Mouse (Mus musculus) adrenal gland (tissue): Measurements from ENCODE around the gene Sf3b1.
"Not testable (repeated sequence)": the region's sequence is repeated elsewhere in the genome, so short reads cannot be mapped to it uniquely, and the experiment has no call there.

ENCODE experiments used
- intact Hi-C: fragments of 180-260 bp; cut with DNase I; formaldehyde crosslinking; loops from one replicate; pipeline ENCODE4 v1.15.1; 2025
- long read RNA-seq, 2 experiments: library from polyadenylated mRNA; unstranded; transcript quantifications; one replicate each; pipeline ENCODE4 v2.0.0; 2020; ENCODE audit warnings: borderline replicate concordance in 1 of 2; ENCODE audit not compliant: insufficient replicate concordance in 1 of 2

Sf3b1 gene
- long read RNA-seq, experiment 1, full-length matches to known transcripts, result 24 of 168 reads
- long read RNA-seq, experiment 1, partial matches to known transcripts, result 127 of 168 reads
- long read RNA-seq, experiment 1, other reads (novel, unspliced or antisense), result 17 of 168 reads
- long read RNA-seq, experiment 2, full-length matches to known transcripts, result 21 of 192 reads
- long read RNA-seq, experiment 2, partial matches to known transcripts, result 157 of 192 reads
- long read RNA-seq, experiment 2, other reads (novel, unspliced or antisense), result 14 of 192 reads

DNA sequence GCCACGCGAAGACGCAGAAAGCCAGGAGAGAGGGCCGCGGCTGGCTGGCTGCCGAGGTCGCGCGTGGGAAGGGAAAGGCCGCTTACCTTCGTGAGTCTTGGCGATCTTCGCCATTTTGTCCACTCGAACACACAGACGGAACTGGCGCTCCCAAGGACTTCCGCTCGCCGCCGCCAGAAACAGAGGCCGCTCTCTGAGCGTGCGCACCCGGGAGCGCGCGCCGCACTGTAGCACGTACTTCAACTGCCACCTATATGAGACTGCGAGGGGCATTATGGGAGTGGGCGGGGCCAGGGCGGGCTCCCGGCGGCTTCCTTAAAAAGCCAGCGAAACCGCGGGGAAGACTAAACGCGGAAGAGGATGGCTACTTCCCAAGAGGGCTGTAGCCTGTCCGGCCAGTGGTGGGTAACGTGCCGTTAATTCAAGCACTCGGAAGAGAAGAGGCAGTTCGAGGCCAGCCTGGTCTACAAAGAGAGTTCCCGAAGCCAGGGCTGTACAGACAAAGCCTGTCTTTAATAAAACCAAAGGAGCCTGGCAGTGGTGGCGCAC lies at the start of gene Sf3b1:
Gene Sf3b1, minus strand, starts transcription at position 229 of the 549 bp plus-strand sequence.
- intact Hi-C loops, result no loop called here

DNA sequence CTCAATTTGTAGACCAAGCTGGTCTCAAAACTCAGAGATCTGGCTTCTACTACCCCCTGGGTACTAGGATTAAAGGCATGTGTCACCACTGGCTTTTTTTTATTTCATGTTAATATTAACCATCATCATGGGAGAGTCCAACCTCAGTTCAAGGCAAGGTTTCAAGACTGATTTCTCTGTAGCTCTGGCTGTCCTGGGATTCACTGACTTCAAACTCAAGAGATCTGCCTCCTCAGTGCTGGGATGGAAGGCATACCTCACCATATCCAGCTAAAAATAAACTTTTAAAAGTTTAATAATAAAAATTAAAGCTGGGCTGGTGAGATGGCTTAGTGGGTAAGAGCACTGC lies 49.1 kb upstream of the Sf3b1 start:
- intact Hi-C loops, result loop anchor here (5.0 kb wide), 1 partner anchor 64 kb away; no protein-coding TSS in a partner anchor

DNA sequence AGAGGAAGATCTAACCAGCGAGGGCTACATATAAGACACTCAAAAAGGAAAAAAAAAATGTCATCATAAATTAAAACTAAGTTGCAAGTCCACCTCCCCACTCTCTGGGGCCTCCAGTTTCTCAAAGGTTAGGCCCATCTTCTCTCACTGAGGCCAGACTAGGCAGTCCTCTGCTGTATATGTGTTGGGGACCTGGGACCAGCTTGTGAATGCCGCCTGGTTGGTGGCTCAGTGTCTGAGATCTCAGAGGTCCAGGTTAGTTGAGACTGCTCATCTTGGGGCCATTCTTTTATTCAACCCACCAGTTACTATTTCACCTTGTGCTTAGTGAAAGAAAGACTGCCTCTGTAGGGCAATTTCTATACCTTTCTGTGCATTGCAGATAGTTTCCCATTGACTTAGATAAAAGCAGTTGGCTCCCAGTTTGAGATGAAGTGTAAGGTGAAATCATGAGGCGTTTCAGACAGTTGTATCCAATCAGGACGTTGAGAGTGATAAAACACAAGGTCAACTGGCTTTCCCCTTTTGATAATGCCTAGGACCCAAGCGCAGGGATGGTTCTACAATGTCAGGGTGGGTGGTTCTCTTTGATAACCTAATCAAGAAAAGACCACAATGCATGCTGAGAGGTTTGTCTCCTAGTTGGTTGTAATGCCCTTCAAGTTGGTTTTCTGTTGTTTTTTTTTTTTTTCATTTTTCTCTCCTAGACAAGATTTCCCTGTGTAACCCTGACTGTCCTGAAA lies 48.5 kb upstream of the Sf3b1 start:
- intact Hi-C loops, result loop anchor here (5.0 kb wide), 1 partner anchor 64 kb away; no protein-coding TSS in a partner anchor

DNA sequence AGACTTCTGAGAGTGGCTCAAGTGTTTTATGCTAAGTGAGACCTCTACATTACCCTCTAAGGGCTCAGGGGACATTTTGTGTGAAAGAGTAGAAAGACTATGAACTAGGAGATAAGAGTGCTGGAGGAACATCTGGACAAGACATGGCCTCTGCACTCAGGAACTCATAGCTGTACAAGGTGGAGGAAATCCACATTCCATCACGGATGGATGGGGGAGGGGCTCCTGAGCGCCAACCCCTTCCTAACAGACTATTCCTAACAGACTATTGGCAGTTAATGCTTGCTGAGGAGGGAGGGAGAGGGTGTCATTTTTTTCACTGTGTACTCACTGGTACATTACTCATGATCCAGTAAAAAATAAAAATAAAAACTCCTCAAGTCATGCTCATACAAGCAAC lies 47.5 kb upstream of the Sf3b1 start:
- intact Hi-C loops, result loop anchor here (5.0 kb wide), 1 partner anchor 62 kb away; no protein-coding TSS in a partner anchor

DNA sequence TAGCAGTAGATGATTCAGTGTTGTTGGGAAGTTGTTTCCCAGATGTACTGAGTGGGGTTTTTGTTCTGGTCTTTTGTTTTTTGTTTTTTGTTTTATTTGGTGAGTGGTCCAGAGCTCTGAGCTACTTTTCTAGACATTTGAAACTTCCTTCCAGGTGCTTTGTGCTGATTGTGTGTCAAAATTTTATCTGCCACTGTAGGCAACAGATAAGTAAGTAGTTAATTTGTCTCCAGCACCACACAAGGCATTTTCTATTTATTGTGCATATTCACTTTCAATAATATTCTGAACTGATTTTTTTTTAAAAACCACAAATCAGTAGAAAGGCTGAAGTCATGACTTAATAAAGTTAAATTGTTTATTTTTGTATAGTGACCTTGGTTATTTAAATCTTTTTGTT lies 45.0 kb upstream of the Sf3b1 start:
- intact Hi-C loops, result not testable (repeated sequence)

DNA sequence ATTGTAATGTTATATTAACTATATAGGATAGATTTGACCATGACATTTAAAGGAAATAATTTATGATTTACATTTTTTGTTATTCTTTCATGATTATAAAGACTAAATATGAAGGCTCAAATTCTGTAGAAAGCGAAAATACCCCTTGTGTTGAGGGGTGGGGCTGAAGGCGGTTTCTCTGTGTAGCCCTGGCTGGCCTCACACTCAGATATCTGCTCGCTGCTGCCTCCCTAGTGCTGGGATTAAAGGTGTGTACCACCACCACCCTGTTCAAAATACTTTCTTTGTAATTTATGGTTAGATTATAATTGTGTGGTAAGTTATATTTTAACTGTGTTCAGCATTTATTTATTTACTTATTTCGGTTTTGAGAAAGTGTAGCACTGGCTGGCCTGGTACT lies 34.5 kb upstream of the Sf3b1 start:
- intact Hi-C loops, result no loop called here

DNA sequence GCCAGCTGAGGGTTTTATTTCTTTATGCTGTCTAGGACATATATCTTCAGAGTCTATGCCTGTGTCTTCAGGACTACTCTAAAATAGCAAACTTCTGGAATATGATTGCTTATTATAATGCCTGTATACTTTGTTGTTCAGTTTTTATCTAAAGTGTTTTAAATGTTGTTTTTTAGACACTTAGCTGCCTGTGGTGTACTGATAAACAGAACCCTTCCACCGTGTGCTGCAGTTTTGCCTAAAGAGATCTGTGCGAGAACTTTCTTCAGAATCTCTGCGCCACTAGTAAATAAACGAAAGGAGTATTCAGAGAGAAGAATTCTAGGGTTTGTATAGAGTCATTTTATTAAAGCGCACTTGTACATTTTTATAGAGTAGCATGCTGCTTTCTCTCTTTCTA lies 33.8 kb upstream of the Sf3b1 start:
- intact Hi-C loops, result no loop called here

DNA sequence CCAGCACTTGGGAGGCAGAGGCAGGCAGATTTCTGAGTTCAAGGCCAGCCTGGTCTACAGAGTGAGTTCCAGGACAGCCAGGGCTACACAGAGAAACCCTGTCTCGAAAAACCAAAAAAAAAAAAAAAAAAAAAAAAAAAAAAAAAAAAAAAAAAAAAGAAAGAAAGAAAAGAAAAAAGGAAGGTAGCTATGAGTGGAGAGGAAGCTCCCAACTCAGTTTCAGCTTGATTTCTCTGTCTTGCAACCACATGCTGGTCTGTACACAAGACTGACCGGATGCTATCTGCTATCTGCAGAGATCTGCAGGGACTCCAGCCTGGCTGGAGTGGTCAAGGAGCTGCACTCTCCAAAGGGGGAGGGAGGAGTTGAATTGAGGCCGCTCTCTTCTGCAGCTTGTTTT lies 31.1 kb upstream of the Sf3b1 start:
- intact Hi-C loops, result not testable (repeated sequence)

DNA sequence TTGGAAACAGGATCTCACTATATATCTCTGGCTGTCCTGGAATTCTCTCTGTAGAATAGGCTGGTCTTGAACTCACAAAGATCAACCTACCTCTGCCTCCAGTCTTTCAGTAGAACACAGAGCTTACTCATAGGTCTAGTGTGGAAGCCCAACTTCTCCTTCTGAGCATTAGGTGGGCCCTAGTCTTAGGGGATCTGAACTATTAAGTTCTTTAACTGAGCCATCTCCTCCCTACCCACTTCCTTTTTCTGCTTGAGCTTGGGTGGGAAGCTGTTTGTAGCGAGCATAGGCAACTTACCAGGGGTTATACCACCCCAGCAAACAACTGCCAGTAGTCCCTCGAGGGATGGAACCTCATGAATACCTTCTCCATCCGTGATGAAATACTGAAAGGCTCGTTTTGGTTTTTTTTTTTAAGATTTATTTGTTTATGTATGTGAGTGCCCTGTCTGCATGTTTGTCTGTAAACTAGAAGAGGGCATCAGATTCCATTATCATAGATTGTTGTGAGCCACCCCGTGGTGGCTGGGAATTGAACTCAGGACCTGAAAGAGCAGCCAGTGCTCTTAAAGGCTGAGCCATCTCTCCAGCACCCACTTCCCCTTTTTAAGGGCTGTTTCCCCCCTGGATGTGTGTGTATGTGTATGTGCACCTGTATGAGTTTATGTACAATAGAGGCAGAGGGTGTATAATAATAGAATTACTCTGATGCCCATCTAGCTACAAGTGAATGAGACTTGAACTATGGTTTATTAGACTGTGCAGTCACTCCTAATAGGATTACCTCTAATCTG lies 28.2 kb upstream of the Sf3b1 start:
- intact Hi-C loops, result no loop called here

DNA sequence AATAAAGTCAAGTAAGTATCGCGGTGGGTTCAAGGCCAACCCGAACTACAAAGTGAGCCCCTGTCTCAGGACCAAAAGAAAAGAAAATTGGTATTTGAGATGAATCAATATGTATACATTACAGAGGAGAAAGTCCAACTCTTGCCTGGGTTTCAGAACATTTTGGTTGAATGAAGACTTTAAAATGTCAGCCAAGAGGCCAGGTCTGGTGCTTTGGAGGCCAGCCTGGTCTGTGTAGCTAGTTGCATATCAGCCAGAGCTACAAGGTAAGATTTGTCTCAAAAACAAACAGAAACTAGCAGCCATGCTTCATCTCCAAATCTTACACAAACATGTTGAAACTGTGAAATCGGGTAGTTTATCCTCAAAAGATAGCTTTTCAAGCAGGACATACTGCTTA lies 26.3 kb upstream of the Sf3b1 start:
- intact Hi-C loops, result no loop called here

DNA sequence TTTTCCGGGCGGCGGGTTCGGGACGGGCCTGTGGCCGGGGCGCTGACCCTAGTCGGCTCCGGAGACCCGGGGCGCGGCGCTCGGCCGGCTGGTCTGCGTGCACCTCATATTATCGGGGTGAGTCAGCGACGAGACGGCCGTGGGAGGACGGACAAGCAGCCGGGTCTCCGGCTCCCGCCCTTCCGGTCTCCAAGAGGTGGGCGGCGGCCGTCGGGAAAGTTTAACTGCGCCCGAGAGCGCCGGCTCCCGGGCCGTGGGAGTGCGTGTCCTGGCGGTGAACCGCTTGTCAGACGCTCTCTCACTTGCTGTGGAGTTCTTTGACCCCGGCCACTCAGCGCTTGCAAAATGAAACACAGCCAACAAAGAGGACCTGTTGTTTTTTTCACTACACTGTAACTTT lies 25.7 kb upstream of the Sf3b1 start:
- intact Hi-C loops, result no loop called here

DNA sequence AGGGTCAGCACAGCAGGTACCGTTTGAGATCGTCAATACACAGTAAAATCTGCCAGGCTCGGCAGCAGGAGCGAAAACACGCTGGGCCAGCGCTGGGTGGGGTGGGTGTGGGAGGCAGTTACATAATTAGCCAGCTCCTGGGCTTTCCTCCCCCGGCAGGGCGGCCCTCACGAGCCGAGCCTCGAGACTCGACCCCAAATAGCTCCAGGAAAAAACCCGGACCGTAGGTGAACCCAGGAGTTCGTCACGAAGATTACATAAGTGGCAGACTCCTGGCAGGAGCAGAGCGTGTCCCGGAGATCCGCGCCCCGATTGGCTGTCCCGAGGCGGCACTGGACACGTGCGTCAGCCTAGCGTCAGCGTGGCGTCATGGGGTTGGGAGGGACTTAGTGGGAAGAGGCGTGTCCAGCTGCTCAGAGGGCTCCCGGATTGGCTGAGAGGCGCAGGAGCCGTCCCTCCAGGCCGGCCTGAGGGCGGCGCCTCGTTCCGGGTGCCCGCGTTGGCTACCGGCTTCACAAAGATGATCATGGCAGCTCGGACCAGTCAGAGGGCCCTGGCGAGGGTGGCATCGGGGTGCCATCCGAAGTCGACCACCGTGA lies 25.2 kb upstream of the Sf3b1 start, which contains the start of gene Coq10b:
Gene Coq10b, plus strand, starts transcription at position 416 of the 599 bp plus-strand sequence.
- intact Hi-C loops, result no loop called here

DNA sequence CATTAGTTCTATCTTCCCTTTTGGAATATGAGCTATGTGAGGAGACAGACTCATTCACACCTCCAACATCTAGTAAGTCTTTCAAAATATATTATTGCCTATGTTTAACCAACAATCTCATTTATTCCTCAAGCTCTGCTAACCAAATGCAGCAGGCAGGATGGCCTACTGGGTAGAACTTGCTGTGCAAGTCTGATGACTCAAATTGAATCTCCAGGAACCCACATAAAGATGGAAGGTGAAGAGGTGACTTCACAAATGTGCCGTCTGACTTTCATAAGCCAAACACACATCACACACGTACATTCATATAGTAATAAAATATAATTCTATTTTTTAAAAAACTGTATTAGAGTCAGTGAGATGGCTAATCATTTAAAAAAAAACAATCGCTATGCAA lies 24.4 kb upstream of the Sf3b1 start:
- intact Hi-C loops, result no loop called here

DNA sequence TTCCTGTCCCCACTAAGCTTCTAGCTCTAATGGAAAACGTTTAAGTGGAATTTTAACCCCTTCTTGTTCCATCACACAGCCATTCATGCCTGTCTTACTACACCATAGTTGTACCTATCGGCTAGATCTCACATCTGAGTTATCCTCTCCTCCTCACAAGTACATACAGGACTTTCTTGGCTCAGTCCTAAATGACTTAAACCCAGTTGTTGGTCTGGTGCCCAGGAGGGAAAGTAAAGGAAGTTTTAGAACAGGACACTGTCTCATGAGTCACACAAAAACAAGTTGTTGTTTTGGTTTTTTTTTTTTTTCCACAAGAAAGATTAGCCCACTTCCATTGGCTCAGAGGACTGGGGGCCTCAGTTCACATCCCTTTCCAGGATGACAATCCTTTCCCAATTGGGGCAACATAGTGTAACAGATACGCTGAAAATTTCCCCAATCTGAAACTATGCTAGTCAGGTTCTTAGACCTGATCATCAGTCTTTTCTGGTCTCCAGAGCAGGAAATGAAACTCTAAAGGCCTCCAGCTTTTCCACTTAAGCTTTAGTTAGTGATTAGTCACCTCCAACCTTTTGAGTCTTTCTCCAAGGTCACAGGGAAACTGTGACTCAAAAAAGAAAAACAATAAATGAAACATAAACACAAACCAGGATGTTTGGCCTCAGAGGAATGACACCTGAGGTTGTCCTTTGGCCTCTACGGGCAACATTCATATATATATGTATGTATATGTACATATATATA lies 21.7 kb upstream of the Sf3b1 start:
- intact Hi-C loops, result no loop called here

DNA sequence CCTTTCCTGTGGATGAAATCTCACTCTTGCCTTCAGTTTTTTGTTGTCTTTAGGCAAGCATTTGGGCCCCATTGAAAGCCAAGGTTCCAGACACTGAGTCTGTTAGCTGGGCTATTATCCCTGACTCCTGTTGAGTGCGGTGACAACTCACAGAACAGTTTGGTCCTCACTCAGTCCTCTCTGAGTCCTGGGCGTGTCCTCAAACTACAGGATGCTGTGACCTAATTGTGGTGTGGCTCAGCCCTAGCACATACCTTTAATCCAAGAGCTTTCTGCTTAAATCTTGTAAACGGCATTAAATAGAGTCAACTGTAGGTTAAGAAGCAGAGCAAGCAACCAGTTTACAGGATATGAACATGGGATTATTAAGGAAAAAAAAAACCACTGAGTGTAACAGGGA lies 15.9 kb upstream of the Sf3b1 start:
- intact Hi-C loops, result no loop called here

DNA sequence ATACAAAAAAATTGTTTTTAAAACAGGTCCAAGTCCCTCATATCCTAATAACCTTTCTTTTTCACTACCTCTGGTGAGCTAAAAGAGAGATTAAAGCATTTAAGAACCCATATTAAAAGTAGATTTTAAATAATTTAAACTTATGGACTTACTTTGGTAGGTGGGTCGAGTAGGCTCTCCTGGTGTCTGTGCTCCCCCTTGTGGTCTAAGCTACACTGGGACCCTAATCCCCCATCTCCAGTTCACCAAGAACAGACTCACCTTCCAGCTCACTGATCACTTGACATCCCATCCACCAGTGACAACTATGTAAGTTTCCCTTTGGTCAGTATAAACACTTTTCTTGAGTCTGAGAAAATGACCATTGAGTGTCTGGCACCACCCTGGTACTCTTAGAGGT lies 15.0 kb upstream of the Sf3b1 start:
- intact Hi-C loops, result no loop called here

DNA sequence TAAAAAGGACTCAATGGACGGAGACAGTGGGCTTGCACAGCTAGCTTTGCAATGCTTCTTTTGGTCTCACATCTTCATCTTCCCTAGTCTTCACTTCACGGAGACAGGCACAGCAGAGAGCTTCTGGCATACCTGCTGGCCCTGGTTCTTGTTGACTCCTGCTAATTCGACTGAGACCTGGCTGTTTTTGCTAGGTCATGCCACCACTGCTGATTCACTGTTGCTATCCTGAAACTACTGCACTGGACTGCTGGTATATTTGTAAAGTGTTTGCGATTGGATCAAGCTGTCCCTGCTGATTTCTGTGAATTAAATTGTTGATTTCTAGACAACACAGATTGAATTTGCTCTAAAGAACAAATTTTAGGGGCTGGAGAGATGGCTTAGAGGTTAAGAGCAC lies 14.4 kb upstream of the Sf3b1 start:
- intact Hi-C loops, result no loop called here

DNA sequence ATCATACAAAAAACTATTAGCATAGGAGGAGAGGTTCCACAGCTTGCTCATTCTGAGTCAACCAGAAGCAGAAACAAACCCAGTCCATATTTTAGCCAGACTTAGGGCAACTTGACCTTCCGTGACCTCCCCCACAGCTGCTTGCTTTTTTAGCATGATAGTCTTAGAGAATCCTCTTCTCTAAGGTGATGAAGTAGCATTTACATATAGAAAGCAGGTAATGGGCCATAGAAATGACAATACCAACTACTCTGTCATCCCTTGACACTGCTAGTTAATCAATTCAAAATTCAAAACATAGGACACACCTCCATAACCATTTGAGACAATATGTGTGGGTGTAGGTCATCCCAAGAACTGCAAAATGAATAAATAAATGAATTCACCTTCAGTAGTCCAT lies 12.7 kb upstream of the Sf3b1 start:
- intact Hi-C loops, result no loop called here

DNA sequence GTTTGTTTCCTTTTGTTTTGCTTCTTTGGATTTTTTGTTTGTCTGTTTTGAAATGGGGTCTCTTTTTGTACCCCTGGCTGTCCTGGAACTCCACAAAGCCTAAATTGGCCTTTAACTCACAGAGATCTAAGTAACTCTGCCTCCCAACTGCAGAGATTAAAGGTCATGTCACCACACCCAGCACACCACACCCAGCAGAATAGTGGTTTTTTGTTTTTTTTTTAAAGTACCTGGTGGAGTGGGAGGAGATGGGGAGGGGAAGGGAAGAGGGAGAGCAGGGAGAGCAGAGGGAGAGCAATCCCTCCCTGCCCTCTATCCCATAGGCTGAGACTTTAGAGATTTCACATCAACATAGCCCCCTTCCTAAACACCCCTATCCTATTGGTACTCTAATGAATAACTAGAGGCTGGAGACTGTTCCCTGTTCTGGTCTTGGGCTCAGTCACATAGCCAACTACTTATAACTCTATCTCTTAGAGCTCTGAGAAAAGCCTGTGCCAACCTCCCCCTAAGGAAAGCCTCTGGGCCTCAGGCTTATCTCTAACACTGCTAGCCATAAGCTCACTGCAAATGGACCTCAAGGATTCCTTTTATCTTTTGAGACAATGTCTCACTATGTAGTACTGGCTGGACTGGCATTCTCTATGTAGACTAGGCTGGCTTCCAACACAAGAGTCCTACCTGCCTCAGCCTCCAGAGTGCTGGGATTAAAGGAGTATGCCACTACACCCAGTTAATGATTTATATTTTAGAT lies 3.9 kb upstream of the Sf3b1 start:
- intact Hi-C loops, result no loop called here

DNA sequence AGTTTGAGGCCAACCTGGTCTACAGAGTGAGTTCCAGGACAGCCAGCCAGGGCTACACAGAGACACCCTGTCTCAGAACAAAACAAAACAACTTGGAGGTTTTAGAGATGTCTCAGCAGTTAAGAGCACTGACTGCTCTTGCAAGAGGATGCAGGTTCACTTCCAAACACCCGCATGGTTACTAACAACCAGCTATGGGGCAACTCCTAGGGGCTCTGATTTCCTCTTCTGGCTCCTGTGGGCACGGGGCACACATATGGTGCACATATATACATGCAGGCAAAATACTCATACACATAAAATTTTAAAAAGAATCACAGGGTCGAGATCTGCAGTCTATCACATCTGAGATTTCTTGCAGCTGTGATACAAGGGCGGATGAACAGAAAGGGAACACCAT lies 2.2 kb upstream of the Sf3b1 start:
- intact Hi-C loops, result no loop called here
